Mouse (Mus musculus) granulocyte monocyte progenitor cell, adult 5-6 weeks (primary cell): ENCODE data around the gene Ccdc65. TPM values are rescaled to one million over a fixed set of nuclear protein-coding genes. Genes with fewer than 3 reads are reported as not detected.

ENCODE experiments used
- ATAC-seq: replicated peaks from 2 replicates; pipeline ENCODE4 v1.8.0; 2016; ENCODE audit warnings: mild to moderate bottlenecking, moderate TSS enrichment, inconsistent platforms; ENCODE audit not compliant: poor library complexity, severe bottlenecking
- total RNA-seq, 2 experiments: library from RNA; stranded (forward) in 1 of 2; stranded (reverse) in 1 of 2; fragments of 200-712, 200-1000 nt in 1 of 2; fragments of >200 nt in 1 of 2; fragmentation: Nextera tagmentation in 1 of 2; gene quantifications; 2 replicates each; pipeline ENCODE4 v1.2.3; 2014 to 2017

The Ccdc65 gene
- total RNA-seq (2014; fragmentation: Nextera tagmentation) (not detected in 2 replicates), total RNA-seq (2017) (not detected in 2 replicates)

DNA sequence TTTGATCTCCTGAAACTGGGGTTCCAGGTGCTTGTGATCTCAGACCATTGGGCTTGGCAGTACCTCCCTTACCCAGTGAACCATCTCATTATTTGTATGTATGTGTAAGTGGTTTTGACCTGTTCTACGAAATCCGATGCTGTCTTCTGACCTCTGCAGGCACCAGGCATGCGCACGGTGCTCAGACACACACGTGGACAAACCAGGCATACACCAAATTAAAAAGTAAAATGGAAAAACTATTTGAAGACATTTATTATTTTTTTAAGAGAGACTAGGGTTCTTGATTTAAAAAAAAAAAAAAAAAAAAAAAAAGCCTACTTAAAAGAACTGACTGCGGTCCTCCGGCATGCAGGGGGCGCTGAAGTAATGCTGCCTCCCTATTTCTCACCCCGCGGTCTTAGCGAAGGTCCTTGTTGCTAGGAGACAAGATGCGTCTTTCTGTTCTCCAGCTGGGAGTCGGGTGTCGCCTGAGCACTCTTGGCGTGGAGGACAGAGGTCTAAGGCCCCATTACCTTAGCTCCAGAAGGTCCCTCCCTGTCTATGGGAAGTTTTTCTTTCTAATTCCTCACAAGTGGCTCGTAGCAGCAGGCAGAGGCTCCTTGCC, at the start of gene Ccdc65:
Gene Ccdc65 (plus strand): TSS at position 442 of the 607 bp plus-strand sequence.
- ATAC-seq: peak; percentile 98

DNA sequence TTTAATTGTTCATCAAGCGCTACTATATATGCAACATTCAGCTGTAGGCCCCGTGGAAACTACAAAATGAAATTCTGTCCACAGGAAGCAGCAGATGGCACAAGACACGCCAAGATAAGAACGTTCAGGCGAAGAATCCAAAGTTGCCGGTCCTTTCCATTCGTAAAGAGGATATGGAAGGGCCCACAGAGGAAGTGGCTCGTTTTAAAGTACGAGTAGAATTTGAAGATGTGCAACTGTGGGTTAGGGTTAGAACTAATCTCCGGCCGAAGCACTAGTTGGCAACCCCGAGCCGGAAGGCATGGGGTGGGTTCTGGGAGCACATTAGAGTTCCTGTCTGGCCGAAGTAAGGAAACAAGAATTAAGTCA, 45.8 kb upstream of the Ccdc65 start:
- ATAC-seq: peak; percentile 77

DNA sequence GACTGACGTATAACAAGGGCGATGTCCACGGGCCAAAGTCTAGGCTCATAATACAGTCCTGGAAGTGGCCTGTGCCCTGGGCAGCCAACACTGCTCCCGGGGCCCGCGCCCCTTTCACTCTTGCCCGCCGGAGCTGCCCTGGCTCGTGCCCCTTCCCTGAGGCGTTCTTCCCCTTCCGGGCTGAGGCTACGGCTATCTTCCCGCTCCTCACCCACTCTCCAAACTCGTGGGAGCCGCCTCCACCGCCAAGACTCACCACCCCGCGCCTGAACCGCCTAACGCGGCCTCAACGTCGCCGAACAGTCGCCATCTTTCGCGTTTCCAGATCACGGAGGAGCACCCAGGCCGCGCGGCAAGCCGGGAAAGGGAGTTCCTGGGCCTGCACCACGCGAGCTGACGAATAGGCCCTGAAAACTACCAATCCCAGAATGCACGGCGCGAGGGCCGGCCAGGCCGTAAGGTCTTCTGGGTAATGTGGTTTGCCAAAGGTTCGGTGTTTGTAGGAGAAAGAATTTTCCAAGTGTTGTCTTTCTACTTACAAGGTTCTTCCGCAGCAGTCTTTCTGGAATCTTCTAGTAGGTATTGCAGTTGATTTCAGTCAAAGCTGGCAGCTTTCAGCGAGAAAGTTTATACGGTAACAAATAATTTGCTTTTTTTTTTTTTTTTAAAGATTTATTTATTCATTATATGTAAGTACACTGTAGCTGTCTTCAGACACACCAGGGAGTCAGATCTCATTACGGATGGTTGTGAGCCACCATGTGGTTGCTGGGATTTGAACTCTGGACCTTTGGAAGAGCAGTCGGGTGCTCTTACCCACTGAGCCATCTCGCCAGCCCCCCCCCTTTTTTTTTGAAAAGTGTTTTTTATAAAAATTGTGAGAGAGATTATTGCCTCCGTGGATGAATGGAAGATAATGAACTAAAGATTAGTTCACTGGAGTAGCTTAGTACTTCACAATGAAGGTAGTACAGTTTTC, 45.2 kb upstream of the Ccdc65 start, which contains the start of gene Ddx23:
Gene Ddx23 (minus strand): TSS at position 328 of the 979 bp plus-strand sequence.
- peak; percentile 89 for ATAC-seq

DNA sequence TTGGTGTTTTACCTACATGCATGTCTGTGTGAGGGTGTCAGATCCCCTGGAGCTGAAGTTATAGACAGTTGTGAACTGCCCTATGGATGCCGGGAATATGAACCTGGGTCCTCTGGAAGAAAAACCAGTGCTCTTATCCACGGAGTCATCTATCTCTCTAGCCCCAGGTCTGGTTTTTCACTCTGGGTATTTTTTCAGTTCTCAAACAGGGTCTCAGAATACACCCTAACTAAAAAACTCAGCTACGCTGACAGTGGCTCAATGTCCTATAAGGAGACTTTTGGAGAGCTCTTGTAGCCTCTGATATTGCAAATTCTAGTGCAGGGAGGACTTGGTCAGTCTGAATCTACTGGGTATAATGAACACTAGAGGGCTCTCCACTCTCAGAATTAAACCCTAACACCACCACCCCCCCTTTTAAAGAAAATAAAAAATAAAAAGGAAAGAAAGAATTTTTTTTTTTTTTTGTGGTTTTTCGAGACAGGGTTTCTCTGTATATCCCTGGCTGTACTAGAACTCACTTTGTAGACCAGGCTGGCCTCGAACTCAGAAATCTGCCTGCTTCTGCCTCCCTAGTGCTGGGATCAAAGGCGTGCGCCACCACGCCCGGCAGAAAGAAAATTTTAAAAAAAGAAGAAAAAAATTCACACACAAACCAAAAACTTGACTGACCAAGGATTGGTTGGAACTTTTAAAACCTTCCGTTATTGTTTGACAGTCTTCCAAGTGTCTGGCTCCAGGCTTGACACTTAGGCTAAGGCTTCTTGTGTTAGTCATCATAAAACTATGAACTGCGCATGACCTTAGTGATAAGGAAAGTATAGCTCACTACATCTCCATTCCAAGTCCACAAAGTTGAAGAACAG, 43.7 kb upstream of the Ccdc65 start:
- no peak for ATAC-seq

DNA sequence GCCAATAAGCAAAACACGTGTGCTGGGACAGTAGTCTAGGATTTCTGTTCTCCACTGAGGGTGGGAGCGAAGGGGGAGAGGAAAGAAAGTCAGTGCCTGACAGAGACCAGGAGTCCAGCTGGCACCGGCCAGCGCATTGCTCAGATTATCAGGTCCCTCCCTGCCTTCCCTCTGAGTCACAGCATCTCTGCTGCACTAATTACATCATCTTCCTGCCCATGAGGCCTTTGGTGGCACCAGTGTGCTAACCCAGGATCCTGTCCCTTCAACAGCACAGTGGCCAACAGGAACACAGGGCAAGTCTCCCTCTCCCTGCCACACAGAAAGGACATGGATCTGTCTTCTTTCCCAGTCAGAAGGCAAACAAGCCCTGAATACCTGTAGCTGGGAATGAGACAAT, 35.4 kb upstream of the Ccdc65 start:
- ATAC-seq: peak; percentile 55

DNA sequence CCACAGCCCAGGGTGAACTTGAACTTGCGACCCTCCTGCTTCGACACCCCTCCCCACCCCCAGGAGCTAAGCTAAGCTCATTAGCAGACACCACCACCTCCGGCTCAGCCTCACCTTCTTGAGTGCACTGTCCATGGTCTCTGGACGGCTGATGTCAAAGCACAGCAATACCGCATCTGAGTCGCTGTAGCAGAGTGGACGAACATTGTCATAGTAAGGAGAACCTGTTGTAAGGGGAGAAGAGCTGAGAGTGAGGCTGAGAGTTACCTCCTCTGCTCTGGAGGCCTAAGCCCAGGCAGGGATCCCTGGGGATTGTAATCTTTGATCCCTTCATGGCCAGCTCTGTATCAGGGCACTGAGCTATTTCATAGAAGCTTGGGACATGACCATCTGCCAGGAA, 34.3 kb upstream of the Ccdc65 start:
- no peak for ATAC-seq

DNA sequence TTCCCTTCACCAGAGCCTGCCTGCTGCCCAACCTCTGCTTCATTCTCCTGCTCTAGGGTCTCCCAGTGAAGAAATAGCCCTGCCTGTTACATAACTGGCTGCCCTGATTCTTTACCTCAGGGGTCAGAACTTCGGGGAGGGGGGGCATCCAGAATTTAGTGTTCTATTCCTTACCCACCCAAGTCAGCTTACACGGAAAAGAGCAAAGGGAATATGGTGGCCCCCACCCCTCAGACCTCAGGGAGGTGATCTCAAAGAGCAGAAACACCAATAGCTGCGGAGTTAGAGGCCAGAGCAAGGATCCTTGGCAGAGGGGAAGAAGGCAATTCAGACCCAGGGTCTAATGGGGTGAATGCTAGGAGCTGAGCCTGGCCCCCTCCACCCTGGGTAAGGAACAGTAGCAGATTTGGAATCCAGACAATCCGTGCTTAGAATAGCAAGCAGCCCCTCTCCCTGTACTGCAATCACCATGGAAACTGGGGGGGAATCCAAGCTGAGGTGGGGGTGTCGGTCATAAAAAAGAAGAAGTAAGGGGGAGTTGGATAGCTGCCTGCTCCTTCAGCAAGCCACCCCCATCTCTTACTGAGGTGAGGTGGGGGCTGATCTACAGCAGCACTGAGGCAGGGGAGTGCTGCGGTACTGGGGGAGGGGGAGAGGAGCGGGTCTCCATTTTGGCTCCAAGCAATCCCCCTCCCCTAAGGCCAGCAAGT, 33.6 kb upstream of the Ccdc65 start:
- no peak for ATAC-seq

DNA sequence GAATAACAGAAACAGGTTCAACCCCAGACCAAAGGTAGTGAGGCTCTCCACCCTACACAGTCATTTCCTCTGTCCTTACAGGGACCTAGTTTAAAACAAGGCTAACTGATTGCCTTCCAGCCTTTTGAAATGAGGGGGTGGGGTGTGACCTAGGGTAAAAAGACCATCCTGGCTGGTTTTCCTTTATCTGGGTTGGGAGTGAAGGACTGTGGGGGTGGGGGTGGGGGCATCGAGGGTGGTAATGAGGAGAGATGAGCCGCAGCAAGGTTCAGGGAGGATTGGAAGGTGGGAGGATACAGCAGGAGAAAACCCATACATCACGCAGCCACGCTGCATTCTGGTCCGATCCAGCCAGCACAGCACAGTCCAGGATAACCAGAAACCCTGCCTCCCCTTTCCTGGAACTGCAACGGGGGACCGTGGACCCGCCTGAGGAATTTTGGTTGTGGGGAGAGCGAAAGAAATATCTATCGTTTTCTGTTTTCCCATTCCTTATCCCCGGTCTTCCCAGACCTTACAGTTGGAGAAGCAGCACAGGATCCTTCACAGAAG, 32.9 kb upstream of the Ccdc65 start:
- ATAC-seq: no peak

DNA sequence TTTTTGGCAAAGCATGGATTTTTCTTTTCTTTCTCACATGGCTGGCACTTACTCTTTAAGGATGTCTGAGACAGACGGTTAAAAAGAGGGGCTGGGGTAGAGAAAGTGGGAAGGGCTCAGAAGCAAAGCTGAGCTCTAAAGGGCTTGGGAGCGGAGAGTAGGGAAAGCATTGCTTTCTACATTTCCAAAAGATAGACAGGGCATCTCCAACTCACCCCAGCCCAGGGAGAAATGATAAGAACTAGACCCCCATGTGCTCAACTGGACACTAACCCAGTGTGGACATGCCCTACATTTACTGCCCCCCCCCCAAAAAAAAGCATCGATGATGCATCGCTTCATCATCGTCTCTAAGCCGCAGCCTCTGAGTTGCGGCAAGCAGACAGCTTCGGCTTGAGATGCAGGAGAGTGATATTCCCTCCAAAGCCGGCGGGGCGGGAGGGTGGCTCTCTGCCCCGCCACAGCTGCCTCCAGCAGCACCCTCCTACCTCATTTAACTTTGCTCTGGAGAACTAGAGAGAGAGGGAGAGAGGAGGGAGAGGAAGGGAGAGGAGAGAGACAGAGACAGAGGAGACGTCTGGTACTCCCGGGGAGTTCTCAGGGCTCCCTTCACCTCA, 32.3 kb upstream of the Ccdc65 start:
- ATAC-seq: no peak

DNA sequence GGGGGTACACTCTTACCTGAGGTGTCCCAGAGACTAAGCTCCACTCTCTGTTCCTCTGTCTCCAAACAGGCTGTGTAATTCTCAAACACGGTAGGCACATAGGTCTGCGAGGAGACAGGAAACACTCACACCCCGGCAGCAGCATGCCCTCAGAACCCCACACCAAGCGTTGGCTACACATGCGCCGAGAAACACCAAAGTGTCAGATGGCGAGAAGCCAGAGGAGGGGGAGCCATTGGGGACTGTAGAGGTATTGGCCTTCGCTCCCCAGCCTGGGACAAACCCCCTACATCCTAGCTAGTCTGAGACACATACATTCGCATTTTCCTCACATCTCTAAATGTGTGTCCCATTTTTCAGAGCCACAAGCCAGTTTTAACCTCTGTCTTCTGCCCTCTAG, 31.5 kb upstream of the Ccdc65 start:
- ATAC-seq: no peak

DNA sequence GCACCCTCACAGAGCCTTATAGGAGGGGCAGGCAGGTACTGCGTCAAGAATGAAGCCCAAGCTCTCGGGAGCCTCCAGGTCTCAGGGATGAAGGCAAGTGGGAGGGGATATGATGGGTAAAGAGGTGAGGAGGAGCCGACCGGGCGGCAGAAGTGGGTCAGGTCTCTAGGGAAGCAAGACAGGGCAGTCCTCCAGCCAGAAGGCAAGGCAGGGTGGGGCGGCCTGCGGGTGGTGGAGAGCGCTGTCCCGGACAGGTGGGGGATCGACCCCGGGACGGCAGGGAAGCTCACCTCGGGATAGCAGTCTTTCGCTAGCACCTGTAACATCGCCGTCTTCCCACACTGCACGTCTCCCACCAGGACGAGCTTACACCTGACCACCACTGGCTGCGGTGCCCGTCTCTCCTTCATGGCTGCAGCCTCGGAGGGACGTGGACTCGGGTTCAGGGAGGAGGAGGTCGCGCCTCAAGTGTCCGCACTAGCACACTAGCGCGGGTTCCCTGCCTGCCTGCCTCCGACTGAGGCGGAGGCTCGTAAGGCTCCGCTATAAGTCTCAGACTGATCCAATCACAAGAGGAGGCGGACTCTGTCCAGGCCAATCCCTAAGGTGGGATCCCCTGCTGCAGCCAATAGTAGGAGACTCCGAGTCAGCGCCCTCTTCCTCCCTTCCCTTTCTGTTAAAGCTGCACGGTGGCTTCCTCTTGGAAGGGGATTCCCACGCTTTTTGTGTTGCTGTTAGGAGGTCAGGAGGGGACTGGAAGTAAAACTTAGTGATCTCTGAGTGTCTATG, 30.9 kb upstream of the Ccdc65 start, which contains the start of gene Rnd1:
Gene Rnd1 (minus strand): TSS at position 522 of the 789 bp plus-strand sequence.
- ATAC-seq: peak; percentile 93

DNA sequence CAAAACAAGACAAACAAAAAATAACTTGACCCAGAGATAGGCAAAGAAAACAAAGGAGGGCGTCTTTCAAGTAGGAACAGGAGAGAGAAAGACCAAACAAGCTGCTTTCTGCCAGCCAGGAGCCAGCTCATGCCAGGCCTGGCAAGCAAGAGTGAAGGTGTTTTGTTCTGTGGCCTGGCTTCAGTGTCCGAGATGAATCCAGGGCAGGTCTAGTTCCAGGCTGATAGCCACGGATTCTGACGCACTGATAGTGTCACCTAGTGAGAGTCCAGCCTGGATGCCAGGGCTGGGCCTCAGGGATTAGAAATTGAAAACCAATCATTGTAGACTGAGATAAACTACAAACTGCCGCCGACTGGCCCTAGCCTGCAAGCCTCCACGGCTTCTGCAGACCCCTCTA, 30.0 kb upstream of the Ccdc65 start:
- no peak for ATAC-seq

DNA sequence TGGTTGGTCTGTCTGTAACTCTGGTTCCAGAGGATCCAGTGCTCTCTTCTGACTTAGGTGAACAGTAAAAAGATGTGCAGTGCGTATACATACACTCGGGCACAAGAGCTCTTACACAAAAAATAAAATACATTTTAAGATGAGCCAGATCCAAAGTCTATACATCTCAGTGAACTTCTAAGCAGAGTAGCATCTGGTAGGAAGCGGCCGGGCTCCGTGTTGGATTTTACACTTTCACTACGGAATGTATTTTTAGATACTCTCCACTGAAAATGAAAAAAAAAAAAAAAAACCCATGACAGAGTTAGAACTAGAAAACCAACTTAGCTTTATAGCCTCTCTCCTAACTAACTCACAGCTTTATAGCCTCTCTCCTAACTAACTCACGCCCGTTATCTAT, 27.3 kb upstream of the Ccdc65 start:
- ATAC-seq: no peak

DNA sequence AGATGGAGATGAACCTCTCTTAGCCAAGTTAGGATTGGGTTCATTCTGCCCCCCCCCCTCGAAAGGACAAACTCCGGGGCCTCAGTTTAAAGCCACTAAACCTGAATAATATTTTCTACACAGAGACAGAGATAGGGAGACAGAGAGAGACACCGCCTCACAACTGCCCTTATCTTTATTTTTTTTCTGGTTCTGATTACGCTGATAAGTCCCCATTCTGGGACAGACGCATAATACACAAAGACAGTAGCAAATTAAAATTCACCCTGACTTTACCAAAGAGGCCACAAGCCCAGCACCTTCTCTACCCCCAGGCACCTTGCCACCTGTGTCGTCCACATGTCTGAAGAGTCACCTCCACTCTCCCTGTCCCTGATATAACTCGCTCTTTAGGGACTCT, 26.4 kb upstream of the Ccdc65 start:
- ATAC-seq: no peak

DNA sequence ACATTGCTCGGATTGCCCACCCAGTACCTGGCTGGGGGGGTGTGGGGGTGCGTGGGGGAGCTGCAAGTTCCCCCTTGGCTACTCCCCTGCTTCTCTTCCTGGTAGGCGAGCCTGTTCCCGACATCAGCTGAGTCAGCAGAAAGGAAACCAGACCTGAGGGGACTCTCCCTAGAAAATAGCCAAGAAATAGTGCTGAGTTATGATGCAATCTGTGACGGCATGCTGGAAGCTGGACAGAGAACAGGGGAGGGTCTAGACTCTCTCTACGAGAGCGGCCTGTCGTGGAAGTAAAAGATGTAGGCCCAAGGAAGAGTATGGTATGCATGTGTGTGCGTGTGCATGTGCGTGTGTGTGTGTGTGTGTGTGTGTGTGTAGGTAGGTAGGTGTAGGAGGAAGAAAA, 24.8 kb upstream of the Ccdc65 start:
- ATAC-seq: peak; percentile 85

DNA sequence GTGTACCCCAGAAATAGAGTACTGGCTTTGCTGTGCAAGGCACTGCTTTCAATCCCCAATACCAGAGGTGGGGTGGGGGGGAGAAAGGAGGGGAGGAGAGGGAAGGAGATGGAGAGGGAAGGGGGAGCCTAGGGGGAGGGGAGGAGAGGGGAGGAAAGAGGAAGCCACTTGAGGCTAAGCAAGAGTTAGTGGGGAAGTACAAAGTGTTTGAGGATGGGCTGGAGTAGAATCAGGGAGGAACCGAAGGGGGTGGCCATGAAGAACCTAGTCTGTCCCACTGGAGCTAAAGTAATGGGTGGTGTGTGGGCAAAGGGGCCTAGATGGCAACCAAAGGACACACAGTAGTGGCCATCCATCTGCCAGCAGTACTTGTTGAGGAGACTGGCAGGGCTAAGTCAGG, 24.3 kb upstream of the Ccdc65 start:
- ATAC-seq: peak; percentile 78

DNA sequence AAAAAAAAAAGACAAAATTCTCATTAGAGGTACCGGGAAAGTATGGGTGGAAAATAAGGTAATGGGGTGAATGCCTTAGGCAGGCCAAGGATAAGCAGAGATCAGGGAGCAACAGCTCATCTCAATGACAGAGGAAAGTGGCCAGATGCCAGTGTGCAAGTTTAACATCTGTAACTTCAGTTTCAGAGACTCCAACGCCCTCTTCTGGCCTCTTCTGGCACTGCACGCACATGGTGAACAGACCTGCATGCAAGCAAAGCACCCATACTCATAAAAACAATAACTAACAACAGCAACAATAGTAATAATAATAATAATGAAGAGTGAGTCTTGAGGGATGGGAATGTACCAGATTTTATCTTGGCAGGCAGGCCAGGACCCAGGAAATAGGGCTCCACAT, 22.1 kb upstream of the Ccdc65 start:
- no peak for ATAC-seq

DNA sequence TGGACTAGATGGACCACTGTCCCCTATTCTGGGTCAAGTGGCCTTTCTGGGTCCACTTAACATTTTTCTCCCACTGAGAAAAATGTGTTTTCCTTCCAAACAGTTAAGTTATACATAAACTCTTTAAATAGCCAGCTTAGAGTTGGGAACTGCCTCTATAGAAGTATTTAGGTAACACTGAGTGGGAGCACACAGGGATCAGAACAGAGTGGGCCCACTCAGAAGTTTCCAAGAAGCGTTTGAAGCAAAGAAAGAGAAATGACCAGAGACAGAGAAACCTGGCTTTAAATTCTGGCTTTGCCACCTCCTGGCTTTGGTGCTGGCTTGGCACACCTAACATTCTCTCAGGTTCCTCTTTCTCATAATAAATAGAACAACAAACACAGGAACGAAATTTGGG, 18.3 kb upstream of the Ccdc65 start:
- no peak for ATAC-seq
